Mouse (Mus musculus) neural tube, embryonic 12.5 days (tissue): ENCODE measurements around the gene 1700001P01Rik. TPM values are rescaled to one million over a fixed set of nuclear protein-coding genes. Genes with fewer than 3 reads are reported as not detected.

Experiments used
- ATAC-seq: fragments of 200-750 bp; cut with Nextera tagmentation; 2 replicates; pipeline ENCODE4 v1.8.0; 2017; ENCODE audit warnings: low read depth, mild to moderate bottlenecking, moderate TSS enrichment, moderate library complexity; ENCODE audit not compliant: low FRiP score
- H3K27ac ChIP-seq: fragments of 300-500 bp; sonication (generic); 2 replicates; pipeline ENCODE4 v1.5.1; 2016
- H3K27me3 ChIP-seq: fragments of 300-500 bp; sonication (generic); replicated peaks from 2 replicates; pipeline ENCODE4 v1.6.1; 2016; ENCODE audit warnings: mild to moderate bottlenecking
- H3K36me3 ChIP-seq: fragments of 300-500 bp; sonication (generic); 2 replicates; pipeline ENCODE4 v1.6.1; 2016; ENCODE audit warnings: mild to moderate bottlenecking
- H3K4me1 ChIP-seq: fragments of 300-500 bp; sonication (generic); 2 replicates; pipeline ENCODE4 v1.6.1; 2016
- H3K4me2 ChIP-seq: fragments of 300-500 bp; sonication (generic); replicated peaks from 2 replicates; pipeline ENCODE4 v1.6.1; 2016; ENCODE audit warnings: mild to moderate bottlenecking
- H3K4me3 ChIP-seq: fragments of 300-500 bp; sonication (generic); 2 replicates; pipeline ENCODE4 v1.5.1; 2016
- H3K9ac ChIP-seq: fragments of 300-500 bp; sonication (generic); 2 replicates; pipeline ENCODE4 v1.6.1; 2016; ENCODE audit warnings: mild to moderate bottlenecking
- H3K9me3 ChIP-seq: fragments of 300-500 bp; sonication (generic); 2 replicates; pipeline ENCODE4 v1.6.1; 2016; ENCODE audit warnings: mild to moderate bottlenecking
- WGBS: fragments of 180-500 bp; shearing (Covaris S2); methylation state at CpG from one replicate; pipeline ENCODE4 v1.1.7; 2016; 5-methylcytosine and 5-hydroxymethylcytosine counted together
- polyA plus RNA-seq: library from polyadenylated mRNA; unstranded; fragments of >200 nt; fragmentation: Nextera tagmentation; extraction: Ambion mirVana; gene quantifications from 2 replicates; pipeline ENCODE4 v1.2.1, GENCODE M21; 2016

1700001P01Rik gene
- polyA plus RNA-seq, 1 experiment from 2014 or later = 0.56 TPM

DNA sequence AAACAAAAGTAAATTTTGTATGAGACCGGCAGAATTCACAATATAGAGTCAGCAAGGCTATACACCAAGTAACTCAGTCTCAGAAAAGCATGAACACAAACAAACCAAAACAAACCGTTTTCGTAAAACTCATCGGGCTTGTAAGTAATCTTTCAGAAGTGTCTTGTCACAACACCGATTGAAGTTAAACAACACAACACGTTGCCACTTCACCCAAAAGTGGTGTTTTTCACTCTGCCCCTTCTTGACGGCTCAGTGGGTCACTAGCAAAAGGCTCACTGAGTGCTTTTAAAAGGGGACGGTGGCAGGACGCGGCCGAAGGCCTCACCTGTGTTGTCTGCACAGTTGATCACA lies 5.7 kb upstream of the 1700001P01Rik start:
- 0 out of 2 replicates have a peak, but pooled peaks have one; percentile 42 for ATAC-seq
- H3K9me3 ChIP-seq = no peaks in the 10 kb centered on the region
- no peak overlapping the region for H3K27ac ChIP-seq
- H3K9ac ChIP-seq = peak overlapping the region; percentile 95
- H3K4me3 ChIP-seq = peak overlapping the region; percentile 71
- H3K4me1 ChIP-seq = peaks cover 18% of the 10 kb centered on the region
- peaks cover 43% of the 10 kb centered on the region for H3K36me3 ChIP-seq
- peak overlapping the region; percentile 77 for H3K4me2 ChIP-seq
- no peaks in the 10 kb centered on the region for H3K27me3 ChIP-seq
- 2% methylated on average over 11 of the region's 11 CpGs for WGBS

DNA sequence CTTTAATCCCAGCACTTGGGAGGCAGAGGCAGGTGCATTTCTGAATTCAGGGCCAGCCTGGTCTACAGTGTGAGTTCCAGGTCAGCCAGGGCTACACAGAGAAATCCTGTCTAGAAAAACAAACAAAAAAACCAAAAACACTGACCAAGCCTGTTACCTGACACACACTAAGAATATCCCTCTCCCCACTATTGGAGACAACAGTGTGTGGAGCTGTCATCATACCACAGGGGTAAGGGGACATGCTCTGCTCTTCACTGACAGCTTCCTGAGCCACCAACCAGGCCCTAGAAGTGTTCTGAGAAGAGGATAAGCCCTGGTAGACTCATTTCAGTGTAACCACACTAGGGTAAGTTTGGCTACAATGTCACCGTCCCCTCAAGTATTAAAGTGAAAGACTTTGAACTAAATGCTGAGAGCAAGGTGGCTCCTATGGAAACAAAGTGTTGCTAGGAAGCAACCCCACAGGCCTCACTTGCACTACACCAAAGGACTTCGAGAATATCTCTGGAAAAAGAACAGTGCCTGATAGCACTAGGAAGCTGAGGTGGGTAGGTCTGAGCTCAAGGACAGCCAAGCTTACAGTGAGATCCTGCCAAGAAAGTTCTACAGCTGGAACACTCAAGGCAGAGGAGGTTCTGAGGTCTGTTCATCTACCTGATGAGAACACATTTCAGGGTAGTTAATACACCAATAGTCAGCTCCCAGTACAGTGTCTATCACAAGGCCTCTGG lies 4.4 kb upstream of the 1700001P01Rik start:
- H3K4me3 ChIP-seq = peak overlapping the region; percentile 13; the same call in 1 of the 2 replicates
- 87% methylated on average over 2 of the region's 2 CpGs for WGBS

DNA sequence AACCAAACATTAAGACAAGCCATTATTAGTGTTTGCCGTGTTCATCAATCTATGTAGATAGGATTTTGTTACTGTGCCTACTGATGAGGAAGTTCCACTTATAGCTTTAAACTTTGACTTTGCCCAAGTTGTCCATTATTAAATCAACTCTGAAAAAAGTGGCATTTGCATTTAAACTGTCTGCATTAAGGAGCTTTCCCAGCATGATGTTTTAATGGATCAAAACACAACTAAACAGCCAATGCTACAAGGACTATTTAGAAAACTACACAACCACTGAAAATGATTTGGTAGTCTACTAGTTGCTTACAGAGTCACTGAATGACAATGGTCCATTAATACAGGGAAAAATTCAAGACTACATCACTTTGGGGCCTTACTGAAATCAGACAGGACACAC lies 3.2 kb upstream of the 1700001P01Rik start:
- H3K4me2 ChIP-seq = no peak overlapping the region
- WGBS = 98% methylated on average over 1 of the region's 1 CpGs
- no peaks in the 10 kb centered on the region for H3K9me3 ChIP-seq
- H3K4me3 ChIP-seq = no peak overlapping the region
- H3K27ac ChIP-seq = no peak overlapping the region
- no peaks in the 10 kb centered on the region for H3K27me3 ChIP-seq
- peaks cover 18% of the 10 kb centered on the region for H3K4me1 ChIP-seq
- ATAC-seq = no peak
- no peak overlapping the region for H3K9ac ChIP-seq
- peaks cover 55% of the 10 kb centered on the region for H3K36me3 ChIP-seq

More for the DNA sequence above, 4.4 kb upstream of the 1700001P01Rik start:
- Histone ChIP-seq H3K9me3 (no peaks in the 10 kb centered on the region), H3K9ac (peak overlapping the region; percentile 95), H3K27ac (no peak overlapping the region), H3K4me1 (peaks cover 18% of the 10 kb centered on the region), H3K36me3 (peaks cover 53% of the 10 kb centered on the region), H3K4me2 (peak overlapping the region; percentile 77), H3K27me3 (no peaks in the 10 kb centered on the region)
- ATAC-seq = no peak

DNA sequence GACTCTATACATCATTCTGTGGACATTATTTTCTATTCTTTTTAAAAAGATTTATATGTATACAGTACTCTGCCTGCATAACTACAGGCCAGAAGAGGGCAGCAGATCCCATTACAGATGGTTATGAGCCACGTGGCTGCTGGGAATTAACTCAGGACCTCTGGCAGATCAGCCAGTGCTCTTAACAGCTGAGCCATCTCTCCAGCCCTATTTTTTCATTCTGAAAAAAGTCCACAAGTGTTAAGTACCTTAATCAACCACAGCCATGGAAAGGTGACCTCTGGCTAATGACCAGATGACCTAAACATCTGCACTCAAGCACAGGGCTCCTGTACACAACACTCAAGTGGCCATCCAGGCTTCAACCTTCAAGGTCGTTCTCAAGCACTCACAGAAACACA lies 1.4 kb upstream of the 1700001P01Rik start:
- 54% methylated on average over 2 of the region's 2 CpGs for WGBS
- peaks cover 13% of the 10 kb centered on the region for H3K4me1 ChIP-seq
- no peak overlapping the region for H3K4me3 ChIP-seq
- no peaks in the 10 kb centered on the region for H3K9me3 ChIP-seq
- peaks cover 55% of the 10 kb centered on the region for H3K36me3 ChIP-seq
- H3K4me2 ChIP-seq = no peak overlapping the region
- H3K27ac ChIP-seq = no peak overlapping the region
- ATAC-seq = no peak
- H3K9ac ChIP-seq = no peak overlapping the region
- H3K27me3 ChIP-seq = no peaks in the 10 kb centered on the region

DNA sequence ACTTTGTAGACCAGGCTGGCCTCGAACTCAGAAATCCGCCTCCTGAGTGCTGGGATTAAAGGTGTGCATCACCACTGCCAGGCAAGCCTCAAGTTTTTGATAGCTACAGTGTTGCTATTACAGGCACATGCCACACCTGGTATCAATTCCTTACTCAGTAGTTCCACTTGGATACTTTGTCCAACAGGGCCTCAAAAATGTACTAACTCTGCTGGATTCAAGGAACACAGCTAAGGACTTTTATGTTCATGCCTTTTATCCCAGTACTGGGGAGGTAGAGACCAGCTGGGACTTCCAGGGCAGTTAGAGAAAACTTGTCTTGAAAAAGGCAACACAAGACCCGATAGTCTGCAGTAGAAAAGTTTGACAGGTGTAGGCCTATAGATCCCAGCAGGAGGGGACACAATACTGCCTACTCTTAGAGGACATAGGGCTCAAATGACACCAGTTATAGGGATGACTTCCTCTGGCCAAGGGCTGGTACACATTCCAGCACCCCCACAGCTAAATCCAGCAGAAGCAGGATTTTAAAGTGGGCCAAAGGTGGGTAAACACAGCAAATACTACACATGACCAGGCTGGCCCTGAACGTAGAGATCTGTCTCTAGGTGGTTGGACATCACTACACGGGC lies 895 bp upstream of the 1700001P01Rik start:
- no peak overlapping the region for H3K9ac ChIP-seq

DNA sequence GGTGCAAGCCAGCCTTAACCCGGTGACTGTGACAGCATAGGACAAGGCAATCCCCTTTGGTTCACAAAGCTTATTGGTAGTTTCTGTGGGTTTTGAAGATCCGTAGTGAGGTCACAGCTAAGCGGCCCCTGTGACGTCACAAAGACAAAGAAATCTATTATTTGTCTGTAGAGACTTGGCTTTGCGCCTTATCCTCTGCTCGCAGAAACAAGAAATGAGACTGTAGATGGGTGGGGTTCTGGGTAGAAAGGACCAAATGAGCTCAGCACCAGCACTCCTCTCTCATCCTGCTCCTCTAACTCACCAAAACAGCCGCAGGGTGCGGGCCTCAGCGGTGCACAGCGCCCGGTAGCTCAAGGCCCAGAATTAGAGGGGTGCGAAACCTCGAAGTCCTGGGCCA lies 532 bp downstream of the 1700001P01Rik start:
- 82% methylated on average over 13 of the region's 13 CpGs for WGBS
- no peaks in the 10 kb centered on the region for H3K27me3 ChIP-seq
- peaks cover 47% of the 10 kb centered on the region for H3K36me3 ChIP-seq
- H3K9ac ChIP-seq = no peak overlapping the region
- no peak overlapping the region for H3K27ac ChIP-seq
- ATAC-seq = no peak
- no peak overlapping the region for H3K4me2 ChIP-seq
- no peak overlapping the region for H3K4me3 ChIP-seq
- no peaks in the 10 kb centered on the region for H3K9me3 ChIP-seq
- peaks cover 4% of the 10 kb centered on the region; the same call in 1 of the 2 replicates for H3K4me1 ChIP-seq

More for the DNA sequence above, 895 bp upstream of the 1700001P01Rik start:
- Histone ChIP-seq H3K36me3 (peaks cover 55% of the 10 kb centered on the region), H3K9me3 (no peaks in the 10 kb centered on the region), H3K27ac (no peak overlapping the region), H3K4me2 (no peak overlapping the region), H3K4me3 (no peak overlapping the region), H3K4me1 (peaks cover 13% of the 10 kb centered on the region), H3K27me3 (no peaks in the 10 kb centered on the region)
- WGBS = 61% methylated on average over 5 of the region's 5 CpGs
- ATAC-seq = no peak

DNA sequence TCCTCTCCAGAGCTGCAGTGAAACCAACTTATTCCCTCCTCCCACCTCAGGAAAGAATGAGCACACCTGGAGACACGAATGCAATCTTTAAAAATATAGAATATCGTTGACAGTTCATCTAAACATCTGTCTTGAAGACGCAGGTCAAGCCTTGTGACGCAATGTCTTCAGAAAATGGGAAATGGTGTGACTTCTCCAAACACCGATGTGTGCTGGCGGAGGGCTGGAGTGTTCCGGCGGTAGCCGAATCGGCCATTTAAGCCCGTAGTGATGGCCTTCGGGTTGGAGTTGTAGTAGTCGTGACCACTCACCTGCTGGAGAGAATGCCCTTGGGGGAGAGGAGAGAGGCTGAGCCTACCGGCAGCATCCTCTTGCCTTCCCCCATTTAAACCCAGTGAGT lies 4.3 kb downstream of the 1700001P01Rik start:
- Histone ChIP-seq H3K4me2 (no peak overlapping the region), H3K27ac (no peak overlapping the region), H3K9ac (no peak overlapping the region), H3K36me3 (peaks cover 12% of the 10 kb centered on the region; the same call in 1 of the 2 replicates), H3K4me3 (no peak overlapping the region), H3K4me1 (peaks cover 3% of the 10 kb centered on the region; the same call in 1 of the 2 replicates), H3K9me3 (no peaks in the 10 kb centered on the region), H3K27me3 (no peaks in the 10 kb centered on the region)
- 84% methylated on average over 14 of the region's 14 CpGs for WGBS
- ATAC-seq = no peak

DNA sequence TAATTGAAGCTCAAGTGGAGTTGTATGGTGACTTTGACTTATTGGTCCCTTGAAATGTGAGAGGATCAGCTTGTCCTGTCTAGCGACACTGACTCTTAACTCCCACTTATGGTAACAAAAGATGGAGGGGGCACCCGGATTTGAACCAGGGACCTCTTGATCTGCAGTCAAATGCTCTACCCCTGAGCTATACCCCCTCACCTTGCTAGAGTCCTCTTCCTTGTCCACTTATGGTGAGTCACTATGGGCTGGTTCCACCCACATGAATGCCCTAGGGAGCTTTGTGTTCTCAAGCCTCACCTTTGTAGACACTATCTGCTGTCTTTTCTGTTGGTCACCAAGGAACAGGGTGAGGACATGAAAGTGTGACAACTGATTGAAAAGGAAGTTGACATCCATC lies 6.0 kb downstream of the 1700001P01Rik start:
- H3K4me3 ChIP-seq = no peak overlapping the region
- no peaks in the 10 kb centered on the region for H3K27me3 ChIP-seq
- H3K36me3 ChIP-seq = no peaks in the 10 kb centered on the region
- no peak for ATAC-seq
- peaks cover 16% of the 10 kb centered on the region; the same call in 1 of the 2 replicates for H3K4me1 ChIP-seq
- no peak overlapping the region for H3K4me2 ChIP-seq
- no peaks in the 10 kb centered on the region for H3K9me3 ChIP-seq
- WGBS = 27% methylated on average over 2 of the region's 2 CpGs
- no peak overlapping the region for H3K9ac ChIP-seq
- H3K27ac ChIP-seq = no peak overlapping the region

DNA sequence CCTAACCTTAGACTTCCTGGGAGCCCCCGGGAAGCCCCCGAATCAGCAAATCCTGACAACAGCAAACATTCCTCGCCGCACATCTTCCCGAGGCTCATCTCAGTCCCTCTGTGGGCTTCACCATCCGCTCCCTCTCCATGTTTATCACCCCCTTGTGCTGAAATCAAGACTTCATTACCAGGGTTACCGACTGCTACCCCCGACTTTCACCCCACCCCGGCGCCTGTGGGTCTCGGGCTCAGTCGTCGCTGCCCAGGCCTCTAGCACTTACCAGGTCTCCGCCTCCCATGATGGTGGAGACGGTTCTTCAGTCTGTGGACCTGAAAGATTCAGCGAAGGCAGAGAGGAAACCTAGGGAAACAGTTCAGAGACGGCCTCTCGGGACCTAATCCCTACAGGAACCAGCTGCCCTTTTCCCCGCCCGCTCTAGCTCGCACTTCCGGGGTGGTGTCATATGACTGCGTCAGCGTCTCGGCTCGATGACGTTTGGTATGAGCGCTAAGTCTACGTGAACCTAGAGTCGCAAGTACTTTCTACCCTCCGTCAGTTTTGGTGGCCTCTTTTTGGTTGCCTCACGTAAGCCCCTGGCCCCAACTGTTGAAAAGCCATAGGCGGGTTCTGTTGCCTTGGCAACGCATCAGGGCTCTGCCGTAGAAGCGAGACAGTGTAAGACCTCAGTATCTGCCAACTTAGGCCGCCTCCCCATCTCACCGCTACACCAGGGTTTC lies 9.4 kb downstream of the 1700001P01Rik start, which contains the start of gene Cwc25:
Gene Cwc25 (minus strand): TSS at position 403 of the 728 bp plus-strand sequence.
- under 1% methylated on average over 38 of the region's 38 CpGs for WGBS
- Histone ChIP-seq H3K27me3 (no peaks in the 10 kb centered on the region), H3K4me1 (peaks cover 16% of the 10 kb centered on the region; the same call in 1 of the 2 replicates), H3K27ac (peak within 1 kb of the TSS; percentile 70), H3K9me3 (no peaks in the 10 kb centered on the region), H3K4me3 (peak within 1 kb of the TSS; percentile 82), H3K36me3 (peaks cover 23% of the 10 kb centered on the region), H3K4me2 (peak within 1 kb of the TSS; percentile 78), H3K9ac (peak within 1 kb of the TSS; percentile 83)
- peak; percentile 91 for ATAC-seq

DNA sequence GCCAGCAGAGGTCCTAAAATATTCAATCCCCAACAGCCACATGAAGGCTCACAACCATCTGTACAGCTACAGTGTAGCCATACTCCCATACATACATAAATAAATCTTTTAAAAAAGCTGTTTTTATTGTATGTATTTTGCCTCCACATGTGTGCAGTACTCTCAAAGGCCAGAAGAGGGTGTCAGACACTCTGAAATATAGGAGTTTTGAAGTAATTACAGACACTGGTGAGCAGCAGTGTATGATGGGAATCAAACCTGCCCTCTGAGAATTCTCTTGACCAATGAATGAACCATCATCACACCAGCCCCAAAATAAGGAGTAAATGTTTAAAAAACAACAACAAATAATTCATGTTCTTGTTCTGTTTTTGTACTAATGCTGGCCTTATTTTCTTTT lies 14.1 kb downstream of the 1700001P01Rik start:
- no peak overlapping the region for H3K4me2 ChIP-seq
- no peak overlapping the region for H3K9ac ChIP-seq
- H3K4me1 ChIP-seq = 0 out of 2 replicates have a peak, but pooled peaks cover 13% of the 10 kb centered on the region
- H3K9me3 ChIP-seq = no peaks in the 10 kb centered on the region
- H3K27ac ChIP-seq = no peak overlapping the region
- no peak overlapping the region for H3K4me3 ChIP-seq
- ATAC-seq = no peak
- peaks cover 57% of the 10 kb centered on the region for H3K36me3 ChIP-seq
- H3K27me3 ChIP-seq = no peaks in the 10 kb centered on the region

DNA sequence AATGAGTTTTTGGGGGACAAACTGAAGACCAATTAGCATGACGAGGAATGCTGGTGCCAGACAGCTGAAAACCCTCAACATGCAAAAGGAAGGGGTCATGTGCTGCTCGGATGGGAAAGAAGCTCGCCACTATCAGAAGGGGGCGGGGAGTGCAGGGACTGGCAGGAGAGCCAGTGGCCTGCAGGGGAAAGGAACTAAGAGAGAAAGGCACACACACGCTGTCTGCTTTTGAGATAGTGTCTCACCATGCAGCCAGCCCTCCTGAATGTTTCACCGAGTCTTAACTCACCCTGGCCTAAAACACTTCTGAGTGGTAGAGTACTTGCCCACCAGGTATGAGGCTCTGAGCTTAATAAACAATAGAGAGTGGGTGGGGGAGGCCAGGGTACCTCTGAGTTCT lies 16.8 kb downstream of the 1700001P01Rik start:
- H3K36me3 ChIP-seq = peaks cover 77% of the 10 kb centered on the region
- H3K4me2 ChIP-seq = no peak overlapping the region
- no peak overlapping the region for H3K4me3 ChIP-seq
- ATAC-seq = no peak
- H3K9ac ChIP-seq = no peak overlapping the region
- no peaks in the 10 kb centered on the region for H3K4me1 ChIP-seq
- no peaks in the 10 kb centered on the region for H3K27me3 ChIP-seq
- WGBS = 86% methylated on average over 6 of the region's 6 CpGs
- no peak overlapping the region for H3K27ac ChIP-seq
- no peaks in the 10 kb centered on the region for H3K9me3 ChIP-seq

DNA sequence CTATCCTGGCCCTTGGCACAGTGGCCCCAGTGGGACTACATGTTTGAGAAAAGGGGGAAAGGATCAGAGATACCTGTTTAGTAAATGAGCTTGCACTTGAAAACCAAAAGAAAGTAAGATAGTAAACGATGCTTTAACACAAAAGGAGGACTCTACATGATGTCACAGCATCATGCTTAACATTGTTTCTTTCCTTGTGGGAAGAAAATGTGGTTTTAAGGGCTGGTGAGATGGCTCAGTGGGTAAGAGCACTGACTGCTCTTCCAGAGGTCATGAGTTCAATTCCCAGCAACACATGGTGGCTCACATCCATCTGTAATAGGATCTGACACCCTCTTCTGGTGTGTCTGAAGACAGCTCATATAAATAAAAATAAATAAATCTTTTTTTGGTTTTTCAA lies 17.6 kb downstream of the 1700001P01Rik start:
- H3K9me3 ChIP-seq = no peaks in the 10 kb centered on the region
- H3K4me3 ChIP-seq = no peak overlapping the region
- no peak overlapping the region for H3K9ac ChIP-seq
- H3K27ac ChIP-seq = no peak overlapping the region
- 98% methylated on average over 1 of the region's 1 CpGs for WGBS
- H3K4me2 ChIP-seq = no peak overlapping the region
- H3K4me1 ChIP-seq = no peaks in the 10 kb centered on the region
- peaks cover 80% of the 10 kb centered on the region for H3K36me3 ChIP-seq
- H3K27me3 ChIP-seq = no peaks in the 10 kb centered on the region
- ATAC-seq = no peak
